Mouse (Mus musculus): ENCODE measurements around the gene Grid2ip. TPM values are rescaled to one million over a fixed set of nuclear protein-coding genes. Genes with fewer than 3 reads are reported as not detected.

The Grid2ip gene
- polyA plus RNA-seq, 1 experiment: 0.09 TPM

GRCm38 (mm10) chr5:143359263-143359662 lies 2.1 kb downstream of the Grid2ip start:
- 25% methylated on average over 7 of the region's 7 CpGs for WGBS
- Histone ChIP-seq H3K4me3 (replicated peaks; ENCODE audit: extremely low read depth, low read depth, low read length) (no peak overlapping the region), H3K4me1 (ENCODE audit: control insufficient read depth, insufficient read depth, low read length) (no peaks in the 10 kb centered on the region)
- TF ChIP-seq CTCF (IDR thresholded peaks at IDR 0.05; ENCODE audit: insufficient read depth, low read length) (no peak), POLR2A (IDR thresholded peaks at IDR 0.05; ENCODE audit: borderline replicate concordance, extremely low read depth, low read depth, low read length) (no peak)
- no peak for DNase-seq

- TF ChIP-seq CTCF (IDR thresholded peaks at IDR 0.05; ENCODE audit: insufficient read depth, low read length) (0 out of 2 replicates have a peak, but pooled peaks have one; percentile 10), POLR2A (IDR thresholded peaks at IDR 0.05; ENCODE audit: borderline replicate concordance, extremely low read depth, low read depth, low read length) (no peak)
Observed at GRCm38 (mm10) chr5:143360000-143360399, 2.9 kb downstream of the Grid2ip start.

GRCm38 (mm10) chr5:143361428-143361827 lies 4.3 kb downstream of the Grid2ip start:
- H3K4me3 ChIP-seq (replicated peaks; ENCODE audit: extremely low read depth, low read depth, low read length): no peak overlapping the region
- no peak for DNase-seq
- 62% methylated on average over 7 of the region's 7 CpGs for WGBS
- TF ChIP-seq CTCF (IDR thresholded peaks at IDR 0.05; ENCODE audit: insufficient read depth, low read length) (no peak), POLR2A (IDR thresholded peaks at IDR 0.05; ENCODE audit: borderline replicate concordance, extremely low read depth, low read depth, low read length) (no peak)
- no peaks in the 10 kb centered on the region for H3K4me1 ChIP-seq (ENCODE audit: control insufficient read depth, insufficient read depth, low read length)

More at GRCm38 (mm10) chr5:143360000-143360399, 2.9 kb downstream of the Grid2ip start:
- WGBS: 58% methylated on average over 5 of the region's 5 CpGs
- H3K4me1 ChIP-seq (ENCODE audit: control insufficient read depth, insufficient read depth, low read length): no peaks in the 10 kb centered on the region
- DNase-seq: no peak
- no peak overlapping the region for H3K4me3 ChIP-seq (replicated peaks; ENCODE audit: extremely low read depth, low read depth, low read length)

GRCm38 (mm10) chr5:143363678-143364615 lies 6.8 kb downstream of the Grid2ip start:
- no peak for DNase-seq

GRCm38 (mm10) chr5:143367931-143368330 lies 10.8 kb downstream of the Grid2ip start:
- no peaks in the 10 kb centered on the region for H3K4me1 ChIP-seq (ENCODE audit: control insufficient read depth, insufficient read depth, low read length)
- H3K4me3 ChIP-seq (replicated peaks; ENCODE audit: extremely low read depth, low read depth, low read length): no peak overlapping the region
- TF ChIP-seq CTCF (IDR thresholded peaks at IDR 0.05; ENCODE audit: insufficient read depth, low read length) (no peak), POLR2A (IDR thresholded peaks at IDR 0.05; ENCODE audit: borderline replicate concordance, extremely low read depth, low read depth, low read length) (no peak)
- no peak for DNase-seq
- 72% methylated on average over 3 of the region's 3 CpGs for WGBS

More at GRCm38 (mm10) chr5:143363678-143364615, 6.8 kb downstream of the Grid2ip start:
- Histone ChIP-seq H3K4me3 (replicated peaks; ENCODE audit: extremely low read depth, low read depth, low read length) (peak overlapping the region; percentile 2), H3K4me1 (ENCODE audit: control insufficient read depth, insufficient read depth, low read length) (no peaks in the 10 kb centered on the region)
- no peak for TF ChIP-seq POLR2A (IDR thresholded peaks at IDR 0.05; ENCODE audit: borderline replicate concordance, extremely low read depth, low read depth, low read length)
- no peak for TF ChIP-seq CTCF (IDR thresholded peaks at IDR 0.05; ENCODE audit: insufficient read depth, low read length)
- under 1% methylated on average over 47 of the region's 47 CpGs for WGBS

GRCm38 (mm10) chr5:143369611-143370255 lies 12.6 kb downstream of the Grid2ip start:
- no peak for DNase-seq
- 2% methylated on average over 36 of the region's 36 CpGs for WGBS

GRCm38 (mm10) chr5:143370416-143371145 lies 13.4 kb downstream of the Grid2ip start:
- TF ChIP-seq CTCF (IDR thresholded peaks at IDR 0.05; ENCODE audit: insufficient read depth, low read length): no peak
- no peak for TF ChIP-seq POLR2A (IDR thresholded peaks at IDR 0.05; ENCODE audit: borderline replicate concordance, extremely low read depth, low read depth, low read length)
- Histone ChIP-seq H3K4me3 (replicated peaks; ENCODE audit: extremely low read depth, low read depth, low read length) (no peak overlapping the region), H3K4me1 (ENCODE audit: control insufficient read depth, insufficient read depth, low read length) (no peaks in the 10 kb centered on the region)
- WGBS: 32% methylated on average over 17 of the region's 17 CpGs
- DNase-seq: no peak

More at GRCm38 (mm10) chr5:143369611-143370255, 12.6 kb downstream of the Grid2ip start:
- Histone ChIP-seq H3K4me1 (ENCODE audit: control insufficient read depth, insufficient read depth, low read length) (no peaks in the 10 kb centered on the region), H3K4me3 (replicated peaks; ENCODE audit: extremely low read depth, low read depth, low read length) (no peak overlapping the region)
- no peak for TF ChIP-seq CTCF (IDR thresholded peaks at IDR 0.05; ENCODE audit: insufficient read depth, low read length)
- no peak for TF ChIP-seq POLR2A (IDR thresholded peaks at IDR 0.05; ENCODE audit: borderline replicate concordance, extremely low read depth, low read depth, low read length)

GRCm38 (mm10) chr5:143371146-143371510 lies 14.0 kb downstream of the Grid2ip start:
- WGBS: 55% methylated on average over 4 of the region's 4 CpGs
- DNase-seq: no peak

GRCm38 (mm10) chr5:143372818-143373217 lies 15.7 kb downstream of the Grid2ip start:
- WGBS: 2% methylated on average over 35 of the region's 35 CpGs
- Histone ChIP-seq H3K4me3 (replicated peaks; ENCODE audit: extremely low read depth, low read depth, low read length) (no peak overlapping the region), H3K4me1 (ENCODE audit: control insufficient read depth, insufficient read depth, low read length) (no peaks in the 10 kb centered on the region)
- no peak for TF ChIP-seq CTCF (IDR thresholded peaks at IDR 0.05; ENCODE audit: insufficient read depth, low read length)
- no peak for DNase-seq

More at GRCm38 (mm10) chr5:143371146-143371510, 14.0 kb downstream of the Grid2ip start:
- no peak overlapping the region for H3K4me3 ChIP-seq (replicated peaks; ENCODE audit: extremely low read depth, low read depth, low read length)
- H3K4me1 ChIP-seq (ENCODE audit: control insufficient read depth, insufficient read depth, low read length): no peaks in the 10 kb centered on the region
- TF ChIP-seq POLR2A (IDR thresholded peaks at IDR 0.05; ENCODE audit: borderline replicate concordance, extremely low read depth, low read depth, low read length): no peak
- no peak for TF ChIP-seq CTCF (IDR thresholded peaks at IDR 0.05; ENCODE audit: insufficient read depth, low read length)
